Mouse (Mus musculus): ENCODE measurements at regions not wholly inside any gene's neighbourhood (a gene's known extent, or its start where the extent isn't known, plus 50 kb on each side); places are given as distances from the start of the nearest gene placed in this dataset.
"Not testable (repeated sequence)": the region's sequence is repeated elsewhere in the genome, so short reads cannot be mapped to it uniquely, and the experiment has no call there.

DNA sequence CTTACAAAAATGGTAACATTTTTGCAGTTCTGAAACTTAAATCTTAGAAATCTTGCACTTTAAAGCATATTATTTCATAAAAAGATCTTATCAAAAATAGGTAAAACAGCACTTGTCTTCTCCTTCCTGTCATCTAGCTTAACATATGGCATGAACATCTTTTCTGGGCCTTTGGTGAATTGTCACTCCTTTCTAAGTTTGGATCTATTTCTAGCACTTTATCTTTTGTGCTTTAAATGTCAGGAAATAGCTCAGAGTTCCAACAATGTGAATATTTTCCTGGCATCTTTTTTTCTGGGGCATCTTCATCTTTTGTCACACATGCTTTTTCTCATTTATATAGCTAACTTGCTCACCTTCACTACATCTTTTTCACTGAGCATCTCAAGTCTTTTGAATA is 527.4 kb upstream of the Gm5150 start:
- H3K27ac ChIP-seq: no peak overlapping the region
- TF ChIP-seq EP300 (IDR thresholded peaks at IDR 0.05; ENCODE audit: low read depth) (no peak), CTCF (IDR thresholded peaks at IDR 0.05; ENCODE audit: low read depth) (no peak)
- H3K36me3 ChIP-seq (replicated peaks; ENCODE audit: control insufficient read depth, insufficient read depth, low read depth): no peaks in the 10 kb centered on the region
- no peaks in the 10 kb centered on the region for H3K27me3 ChIP-seq (ENCODE audit: control insufficient read depth, insufficient read depth, low read length)
- no peak overlapping the region for H3K4me2 ChIP-seq (ENCODE audit: low read depth)
- no peak overlapping the region for H3K9ac ChIP-seq (replicated peaks)
- no peak for DNase-seq (ENCODE audit: low read depth in 3 of 3, low spot score in 3 of 3)
- no peak for ATAC-seq (ENCODE audit: insufficient read depth)
- H3K4me1 ChIP-seq (replicated peaks; ENCODE audit: control insufficient read depth in 2 of 2, insufficient read depth in 2 of 2, low read length in 1 of 2): no peaks in the 10 kb centered on the region
- no peaks in the 10 kb centered on the region for H3K9me3 ChIP-seq (ENCODE audit: control insufficient read depth, low read length)
- H3K4me3 ChIP-seq (ENCODE audit: insufficient read depth in 1 of 2, low read depth in 2 of 2, low read length in 2 of 2): no peak overlapping the region

- H3K9me3 ChIP-seq (ENCODE audit: control insufficient read depth, low read length); DNase-seq (ENCODE audit: low read depth in 3 of 3, low spot score in 3 of 3); H3K4me3 ChIP-seq (ENCODE audit: insufficient read depth in 1 of 2, low read depth in 2 of 2, low read length in 2 of 2); H3K4me1 ChIP-seq (replicated peaks; ENCODE audit: control insufficient read depth in 2 of 2, insufficient read depth in 2 of 2, low read length in 1 of 2); ATAC-seq (ENCODE audit: insufficient read depth); H3K4me2 ChIP-seq (ENCODE audit: low read depth); H3K9ac ChIP-seq (replicated peaks); H3K27ac ChIP-seq; H3K27me3 ChIP-seq (ENCODE audit: control insufficient read depth, insufficient read depth, low read length); H3K36me3 ChIP-seq (replicated peaks; ENCODE audit: control insufficient read depth, insufficient read depth, low read depth): not testable (repeated sequence)
- 55% methylated on average over 6 of the region's 6 CpGs for WGBS (ENCODE audit: insufficient replicate concordance)
Measured at GRCm38 (mm10) chr3:16527511-16527910, 521.3 kb upstream of the Gm5150 start.

GRCm38 (mm10) chr3:16488431-16488830 is 482.2 kb upstream of the Gm5150 start:
- H3K27me3 ChIP-seq (ENCODE audit: control insufficient read depth, insufficient read depth, low read length); DNase-seq (ENCODE audit: low read depth in 3 of 3, low spot score in 3 of 3); ATAC-seq (ENCODE audit: insufficient read depth); H3K4me1 ChIP-seq (replicated peaks; ENCODE audit: control insufficient read depth in 2 of 2, insufficient read depth in 2 of 2, low read length in 1 of 2); H3K27ac ChIP-seq; H3K36me3 ChIP-seq (replicated peaks; ENCODE audit: control insufficient read depth, insufficient read depth, low read depth); H3K4me2 ChIP-seq (ENCODE audit: low read depth); H3K4me3 ChIP-seq (ENCODE audit: insufficient read depth in 1 of 2, low read depth in 2 of 2, low read length in 2 of 2); H3K9me3 ChIP-seq (ENCODE audit: control insufficient read depth, low read length); H3K9ac ChIP-seq (replicated peaks): not testable (repeated sequence)
- 61% methylated on average over 3 of the region's 3 CpGs for WGBS (ENCODE audit: insufficient replicate concordance)

GRCm38 (mm10) chr3:16482750-16483149 is 476.5 kb upstream of the Gm5150 start:
- H3K9ac ChIP-seq (replicated peaks): no peak overlapping the region
- WGBS (ENCODE audit: insufficient replicate concordance): 58% methylated on average over 1 of the region's 1 CpGs
- ATAC-seq (ENCODE audit: insufficient read depth): no peak
- no peaks in the 10 kb centered on the region for H3K4me1 ChIP-seq (replicated peaks; ENCODE audit: control insufficient read depth in 2 of 2, insufficient read depth in 2 of 2, low read length in 1 of 2)
- TF ChIP-seq CTCF (IDR thresholded peaks at IDR 0.05; ENCODE audit: low read depth) (no peak), EP300 (IDR thresholded peaks at IDR 0.05; ENCODE audit: low read depth) (no peak)
- no peak overlapping the region for H3K4me3 ChIP-seq (ENCODE audit: insufficient read depth in 1 of 2, low read depth in 2 of 2, low read length in 2 of 2)
- no peak overlapping the region for H3K4me2 ChIP-seq (ENCODE audit: low read depth)
- H3K36me3 ChIP-seq (replicated peaks; ENCODE audit: control insufficient read depth, insufficient read depth, low read depth): no peaks in the 10 kb centered on the region
- no peak overlapping the region for H3K27ac ChIP-seq
- no peaks in the 10 kb centered on the region for H3K27me3 ChIP-seq (ENCODE audit: control insufficient read depth, insufficient read depth, low read length)
- H3K9me3 ChIP-seq (ENCODE audit: control insufficient read depth, low read length): no peaks in the 10 kb centered on the region
- no peak for DNase-seq (ENCODE audit: low read depth in 3 of 3, low spot score in 3 of 3)

DNA sequence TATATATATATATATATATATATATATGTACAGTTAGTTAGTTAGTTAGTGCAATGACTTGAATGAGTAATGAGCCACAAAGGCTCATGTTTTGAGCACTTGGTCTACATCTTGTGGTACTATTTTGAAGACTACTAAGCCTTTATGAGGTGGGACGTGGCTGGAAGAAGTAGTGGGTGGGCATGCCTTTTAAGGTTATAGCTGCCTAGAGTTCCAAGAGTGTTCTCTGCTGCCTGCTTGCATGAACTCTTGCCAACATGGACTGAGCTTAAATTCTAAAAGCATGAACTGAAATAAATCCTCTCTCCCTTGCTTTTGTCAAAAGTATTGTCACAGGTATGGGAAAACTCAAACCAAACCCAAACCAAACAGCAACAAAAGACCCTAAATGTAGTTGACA is 465.1 kb upstream of the Gm5150 start:
- no peak for ATAC-seq (ENCODE audit: insufficient read depth)
- no peaks in the 10 kb centered on the region for H3K36me3 ChIP-seq (replicated peaks; ENCODE audit: control insufficient read depth, insufficient read depth, low read depth)
- H3K9me3 ChIP-seq (ENCODE audit: control insufficient read depth, low read length): no peaks in the 10 kb centered on the region
- DNase-seq (ENCODE audit: low read depth in 3 of 3, low spot score in 3 of 3): no peak
- H3K9ac ChIP-seq (replicated peaks): no peak overlapping the region
- no peak overlapping the region for H3K4me3 ChIP-seq (ENCODE audit: insufficient read depth in 1 of 2, low read depth in 2 of 2, low read length in 2 of 2)
- WGBS (ENCODE audit: insufficient replicate concordance): 52% methylated on average over 1 of the region's 1 CpGs
- no peak overlapping the region for H3K4me2 ChIP-seq (ENCODE audit: low read depth)
- TF ChIP-seq CTCF (IDR thresholded peaks at IDR 0.05; ENCODE audit: low read depth): no peak
- no peaks in the 10 kb centered on the region for H3K4me1 ChIP-seq (replicated peaks; ENCODE audit: control insufficient read depth in 2 of 2, insufficient read depth in 2 of 2, low read length in 1 of 2)
- H3K27me3 ChIP-seq (ENCODE audit: control insufficient read depth, insufficient read depth, low read length): no peaks in the 10 kb centered on the region
- no peak overlapping the region for H3K27ac ChIP-seq

GRCm38 (mm10) chr3:16466388-16466787 is 460.2 kb upstream of the Gm5150 start:
- WGBS (ENCODE audit: insufficient replicate concordance): 14% methylated on average over 9 of the region's 9 CpGs
- DNase-seq (ENCODE audit: low read depth in 3 of 3, low spot score in 3 of 3) (peak in 2 of 3 experiments; percentile 1 to 2), ATAC-seq (ENCODE audit: insufficient read depth) (no peak)

More at GRCm38 (mm10) chr3:16466388-16466787, 460.2 kb upstream of the Gm5150 start:
- no peaks in the 10 kb centered on the region for H3K4me1 ChIP-seq (replicated peaks; ENCODE audit: control insufficient read depth in 2 of 2, insufficient read depth in 2 of 2, low read length in 1 of 2)
- H3K36me3 ChIP-seq (replicated peaks; ENCODE audit: control insufficient read depth, insufficient read depth, low read depth): no peaks in the 10 kb centered on the region
- no peak overlapping the region for H3K27ac ChIP-seq
- no peak for TF ChIP-seq EP300 (IDR thresholded peaks at IDR 0.05; ENCODE audit: low read depth)
- peak; percentile 69 for TF ChIP-seq CTCF (IDR thresholded peaks at IDR 0.05; ENCODE audit: low read depth)
- H3K9ac ChIP-seq (replicated peaks): no peak overlapping the region
- no peaks in the 10 kb centered on the region for H3K9me3 ChIP-seq (ENCODE audit: control insufficient read depth, low read length)
- H3K4me2 ChIP-seq (ENCODE audit: low read depth): no peak overlapping the region
- no peaks in the 10 kb centered on the region for H3K27me3 ChIP-seq (ENCODE audit: control insufficient read depth, insufficient read depth, low read length)
- no peak overlapping the region for H3K4me3 ChIP-seq (ENCODE audit: insufficient read depth in 1 of 2, low read depth in 2 of 2, low read length in 2 of 2)
